Mouse (Mus musculus) embryo, embryonic 11.5 days (tissue): ENCODE data around the gene Gm20388.

Experiments
- DNase-seq: peaks from one replicate; pipeline ENCODE4 v3.0.0-alpha.2; 2012; ENCODE audit warnings: low read depth, low spot score

Gm20388 gene

GRCm38 (mm10) chr8:122720070-122720729, 2809.6 kb downstream of the Gm20388 start:
- DNase-seq, result no peak

- no peak for DNase-seq
These were observed 2810.4 kb downstream of the Gm20388 start for GRCm38 (mm10) chr8:122720811-122721640.

- no peak for DNase-seq
These were observed 2814.5 kb downstream of the Gm20388 start for GRCm38 (mm10) chr8:122725187-122725586.

- DNase-seq, result no peak
These were observed 2816.1 kb downstream of the Gm20388 start for GRCm38 (mm10) chr8:122726789-122727188.

GRCm38 (mm10) chr8:122727412-122727811, 2816.8 kb downstream of the Gm20388 start:
- no peak for DNase-seq

- DNase-seq, result no peak
These were observed 2818.0 kb downstream of the Gm20388 start for GRCm38 (mm10) chr8:122728630-122729029.

- DNase-seq, result no peak
These were observed 2824.5 kb downstream of the Gm20388 start for GRCm38 (mm10) chr8:122735110-122735509.

- DNase-seq, result no peak
These were observed 2825.2 kb downstream of the Gm20388 start for GRCm38 (mm10) chr8:122735542-122736473.

GRCm38 (mm10) chr8:122736623-122737022, 2826.0 kb downstream of the Gm20388 start:
- DNase-seq, result no peak

- DNase-seq, result no peak
These were observed 2826.4 kb downstream of the Gm20388 start for GRCm38 (mm10) chr8:122737071-122737470.

GRCm38 (mm10) chr8:122737886-122738285, 2827.2 kb downstream of the Gm20388 start:
- no peak for DNase-seq

- DNase-seq, result no peak
These were observed 2828.6 kb downstream of the Gm20388 start for GRCm38 (mm10) chr8:122739102-122739725.

GRCm38 (mm10) chr8:122742471-122742870, 2831.8 kb downstream of the Gm20388 start:
- no peak for DNase-seq

GRCm38 (mm10) chr8:122745022-122745749, 2834.5 kb downstream of the Gm20388 start:
- no peak for DNase-seq

- no peak for DNase-seq
These were observed 2835.2 kb downstream of the Gm20388 start for GRCm38 (mm10) chr8:122745750-122746275.

GRCm38 (mm10) chr8:122746439-122746838, 2835.8 kb downstream of the Gm20388 start:
- DNase-seq, result no peak

- no peak for DNase-seq
These were observed 2837.2 kb downstream of the Gm20388 start for GRCm38 (mm10) chr8:122747825-122748224.

- DNase-seq, result no peak
These were observed 2838.8 kb downstream of the Gm20388 start for GRCm38 (mm10) chr8:122749333-122749958.

- no peak for DNase-seq
These were observed 2840.7 kb downstream of the Gm20388 start for GRCm38 (mm10) chr8:122751342-122751741.
